Mouse (Mus musculus) myocyte (in vitro differentiated cells): ENCODE results near the gene Ugt1a7c.

ENCODE experiments used
- CEBPB ChIP-seq: IDR thresholded peaks from 2 replicates; pipeline ENCODE4 v1.6.1; 2011; ENCODE audit warnings: mild to moderate bottlenecking, moderate library complexity; ENCODE audit not compliant: poor library complexity, insufficient read depth, severe bottlenecking
- MAX ChIP-seq: IDR thresholded peaks from one replicate; pipeline ENCODE4 v1.6.1; 2011; ENCODE audit warnings: low read depth, mild to moderate bottlenecking, control low read depth
- MYOD1 ChIP-seq, 3 experiments: IDR thresholded peaks; one replicate each; pipeline ENCODE4 v1.6.1; 2011; ENCODE audit warnings: control low read depth in 2 of 3, low read depth in 2 of 3, mild to moderate bottlenecking in 2 of 3, moderate library complexity in 1 of 3; ENCODE audit not compliant: insufficient read length in 2 of 3, control insufficient read depth in 1 of 3
- MYOG ChIP-seq, 3 experiments: IDR thresholded peaks; one replicate each; pipeline ENCODE4 v1.6.1; 2011; ENCODE audit warnings: control low read depth in 2 of 3, low read depth in 2 of 3, mild to moderate bottlenecking in 2 of 3; ENCODE audit not compliant: insufficient read length in 2 of 3, control insufficient read depth in 1 of 3, insufficient read depth in 1 of 3
- POLR2A ChIP-seq: IDR thresholded peaks from one replicate; pipeline ENCODE4 v1.6.1; 2011; ENCODE audit warnings: low read depth, mild to moderate bottlenecking, control low read depth, moderate library complexity; ENCODE audit not compliant: insufficient read length
- TCF12 ChIP-seq: IDR thresholded peaks from one replicate; pipeline ENCODE4 v1.6.1; 2011; ENCODE audit warnings: mild to moderate bottlenecking, control low read depth; ENCODE audit not compliant: poor library complexity, insufficient read depth, severe bottlenecking
- USF1 ChIP-seq: IDR thresholded peaks from one replicate; pipeline ENCODE4 v1.6.1; 2011; ENCODE audit warnings: low read depth, mild to moderate bottlenecking, control low read depth, moderate library complexity

DNA sequence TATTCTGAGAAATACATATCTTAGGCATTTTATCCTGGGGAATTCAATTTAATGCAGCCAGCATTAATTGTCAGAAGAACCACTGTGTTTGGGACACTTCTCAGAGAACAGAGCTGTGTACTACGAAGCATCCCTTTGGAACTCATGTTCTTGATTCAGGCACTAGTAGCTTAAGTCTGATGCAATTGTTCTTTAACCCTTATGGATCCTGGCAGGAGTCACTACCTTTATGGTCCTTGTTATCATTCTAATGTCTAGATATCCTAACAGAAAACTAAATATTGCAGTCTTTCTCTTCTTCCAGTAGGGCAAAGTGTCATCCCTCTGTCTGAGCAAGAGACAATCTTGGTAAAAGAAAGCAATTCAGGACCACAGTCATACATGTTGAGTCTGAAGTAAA, 118.2 kb downstream of the Ugt1a7c start:
- TF ChIP-seq POLR2A (no peak), CEBPB (no peak), MYOG (IDR thresholded peaks at IDR 0.05; ENCODE audit: control insufficient read depth in 1 of 3, insufficient read depth in 1 of 3, insufficient read length in 2 of 3, low read depth in 2 of 3) (no peak), USF1 (no peak), TCF12 (no peak), MAX (no peak), MYOD1 (IDR thresholded peaks at IDR 0.05; ENCODE audit: control insufficient read depth in 1 of 3, insufficient read length in 2 of 3, low read depth in 2 of 3) (no peak)
